Comparison of ENCODE assay signal across 31 mouse cellular contexts in genomic region chr1:187484821-187485220, GRCm38 (mm10).
DNase-seq lines count a peak whose midpoint lies in the region; ATAC-seq and TF ChIP-seq lines count a peak whose summit lies in the region.
"Had no signal": no experiment of that assay in that cellular context is flagged by ENCODE, and none has a peak within 500 bp of the region (broad histone marks: within the 10 kb centered on the region; RNA-seq: fewer than 3 reads in every experiment).

No protein-coding gene starts in this region.

- no peak overlapping the region for H3K9ac ChIP-seq in liver, postnatal 0 days (replicated peaks)
- H3K9ac ChIP-seq: embryonic facial prominence, embryonic 13.5 days; forebrain, embryonic 12.5 days; forebrain, embryonic 15.5 days; heart, embryonic 12.5 days; heart, embryonic 15.5 days; hindbrain, embryonic 13.5 days had no signal

- no peaks in the 10 kb centered on the region for H3K27me3 ChIP-seq in liver, postnatal 0 days (ENCODE audit: insufficient read depth, low read length)
- H3K27me3 ChIP-seq: CH12.LX; embryonic facial prominence, embryonic 13.5 days; forebrain, embryonic 12.5 days; forebrain, embryonic 15.5 days; heart, embryonic 12.5 days; heart, embryonic 15.5 days; hindbrain, embryonic 13.5 days had no signal

- DNase-seq in liver, postnatal 0 days: no peak
- no peak for DNase-seq in liver
- peak; percentile 9 for DNase-seq in lung, postnatal 25 days (ENCODE audit: low spot score)
- DNase-seq in lung, postnatal 4 days: no peak
- DNase-seq in lung, postnatal 36 days: peak; percentile 16
- no peak for DNase-seq in left cerebral cortex, postnatal 36 days (ENCODE audit: low spot score in 2 of 2)
- DNase-seq: adrenal gland, adult 2 months; adrenal gland, postnatal 25 days; B cell, adult 2 months; cerebellum, adult 11-12 months; cerebellum, adult 8-10 months; cerebellum, postnatal 10 days; cerebellum, postnatal 36 days; embryo, embryonic 11 days; gastrocnemius, postnatal 10 days; gastrocnemius, postnatal 36 days; heart, adult 11 months; heart, postnatal 10 days; heart, postnatal 36 days had no signal

- intact Hi-C loops in left cerebral cortex, postnatal 36 days (cut with DNase I): no loop called here

- H3K4me3 ChIP-seq in liver, postnatal 0 days (ENCODE audit: low read depth, low read length): no peak overlapping the region
- H3K4me3 ChIP-seq: embryonic facial prominence, embryonic 10.5 days; embryonic facial prominence, embryonic 13.5 days; erythroblast, embryonic 14.5 days; forebrain, embryonic 12.5 days; forebrain, embryonic 15.5 days; heart, embryonic 12.5 days; heart, embryonic 15.5 days; hindbrain, embryonic 10.5 days; hindbrain, embryonic 13.5 days had no signal

- TF ChIP-seq CTCF in liver, postnatal 0 days (IDR thresholded peaks at IDR 0.05; ENCODE audit: low read depth): no peak

- 51% methylated on average over 2 of the region's 2 CpGs for WGBS in liver, postnatal 0 days (ENCODE audit: insufficient replicate concordance)

- H3K4me1 ChIP-seq in liver, postnatal 0 days (ENCODE audit: insufficient read depth): no peaks in the 10 kb centered on the region
- H3K4me1 ChIP-seq: forebrain, embryonic 12.5 days; forebrain, embryonic 15.5 days; heart, embryonic 12.5 days; heart, embryonic 15.5 days; hindbrain, embryonic 10.5 days; hindbrain, embryonic 13.5 days had no signal

- no peaks in the 10 kb centered on the region for H3K9me3 ChIP-seq in liver, postnatal 0 days (ENCODE audit: low read length)
- H3K9me3 ChIP-seq: embryonic facial prominence, embryonic 10.5 days; embryonic facial prominence, embryonic 13.5 days; forebrain, embryonic 12.5 days; forebrain, embryonic 15.5 days; heart, embryonic 12.5 days; heart, embryonic 15.5 days; hindbrain, embryonic 10.5 days; hindbrain, embryonic 13.5 days had no signal

- H3K27ac ChIP-seq in liver, postnatal 0 days (ENCODE audit: low read depth): no peak overlapping the region
- H3K27ac ChIP-seq: embryonic facial prominence, embryonic 10.5 days; embryonic facial prominence, embryonic 13.5 days; forebrain, embryonic 12.5 days; forebrain, embryonic 15.5 days; heart, embryonic 15.5 days; hindbrain, embryonic 10.5 days; hindbrain, embryonic 13.5 days had no signal

- peak; percentile 40; the same call in 1 of the 2 replicates for ATAC-seq in liver, postnatal 0 days
- ATAC-seq: forebrain, embryonic 15.5 days; hindbrain, embryonic 16.5 days had no signal

- no peaks in the 10 kb centered on the region for H3K36me3 ChIP-seq in liver, postnatal 0 days (replicated peaks; ENCODE audit: insufficient read depth, low read length)
- H3K36me3 ChIP-seq: embryonic facial prominence, embryonic 10.5 days; embryonic facial prominence, embryonic 13.5 days; forebrain, embryonic 12.5 days; forebrain, embryonic 15.5 days; G1E; heart, embryonic 12.5 days; heart, embryonic 15.5 days; hindbrain, embryonic 10.5 days; hindbrain, embryonic 13.5 days had no signal

- no peak overlapping the region for H3K4me2 ChIP-seq in liver, postnatal 0 days (ENCODE audit: low read depth, low read length)
- H3K4me2 ChIP-seq: embryonic facial prominence, embryonic 13.5 days; forebrain, embryonic 12.5 days; forebrain, embryonic 15.5 days; heart, embryonic 12.5 days; heart, embryonic 15.5 days; hindbrain, embryonic 13.5 days had no signal

- TF ChIP-seq EP300 in liver, postnatal 0 days (IDR thresholded peaks at IDR 0.05; ENCODE audit: low read depth): no peak

Comparison
In these comparisons a context has a peak if more than half of its experiments do, and no peak if none do; other contexts are left out.
1. DNase-seq: peak in lung, postnatal 25 days (single experiment) and lung, postnatal 36 days (single experiment); none in liver, postnatal 0 days (single experiment), liver (single experiment), lung, postnatal 4 days (0 of 2) and left cerebral cortex, postnatal 36 days (0 of 2).